Mouse (Mus musculus) hindbrain, embryonic 10.5 days (tissue): ENCODE measurements around the gene Apoh. TPM values are rescaled to one million over a fixed set of nuclear protein-coding genes. Genes with fewer than 3 reads are reported as not detected.

Experiments used
- DNase-seq: peaks from one replicate; pipeline ENCODE4 v3.0.0-alpha.2; 2017; ENCODE audit warnings: low spot score
- H3K27ac ChIP-seq: fragments of 300-500 bp; sonication (generic); 2 replicates; pipeline ENCODE4 v1.5.1; 2016; ENCODE audit warnings: mild to moderate bottlenecking, moderate library complexity
- H3K27me3 ChIP-seq: fragments of 300-500 bp; sonication (generic); 2 replicates; pipeline ENCODE4 v1.6.1; 2016; ENCODE audit warnings: mild to moderate bottlenecking; ENCODE audit not compliant: poor library complexity, insufficient read depth, severe bottlenecking
- H3K36me3 ChIP-seq: fragments of 300-500 bp; sonication (generic); 2 replicates; pipeline ENCODE4 v1.6.1; 2016; ENCODE audit warnings: mild to moderate bottlenecking, moderate library complexity
- H3K4me1 ChIP-seq: fragments of 300-500 bp; sonication (generic); replicated peaks from 2 replicates; pipeline ENCODE4 v1.6.1; 2016; ENCODE audit warnings: mild to moderate bottlenecking
- H3K4me3 ChIP-seq: fragments of 300-500 bp; sonication (generic); 2 replicates; pipeline ENCODE4 v1.5.1; 2016; ENCODE audit warnings: mild to moderate bottlenecking, moderate library complexity
- H3K9me3 ChIP-seq: fragments of 300-500 bp; sonication (generic); 2 replicates; pipeline ENCODE4 v1.6.1; 2016; ENCODE audit warnings: mild to moderate bottlenecking, moderate library complexity
- WGBS: fragments of 180-500 bp; shearing (Covaris S2); methylation state at CpG from one replicate; pipeline ENCODE4 v1.1.7; 2016; 5-methylcytosine and 5-hydroxymethylcytosine counted together
- polyA plus RNA-seq: library from polyadenylated mRNA; unstranded; fragments of >200 nt; fragmentation: Nextera tagmentation; extraction: Ambion mirVana; gene quantifications from 2 replicates; pipeline ENCODE4 v1.2.1, GENCODE M21; 2016

Apoh gene
- polyA plus RNA-seq, 1 experiment from 2014 or later: not detected

- Histone ChIP-seq H3K9me3 (no peaks in the 10 kb centered on the region), H3K36me3 (no peaks in the 10 kb centered on the region), H3K27ac (no peak overlapping the region), H3K27me3 (no peaks in the 10 kb centered on the region), H3K4me1 (peaks cover 7% of the 10 kb centered on the region; the same call in 1 of the 2 replicates), H3K4me3 (no peak overlapping the region)
- no peak for DNase-seq
- 53% methylated on average over 7 of the region's 7 CpGs for WGBS
Measured at GRCm38 (mm10) chr11:108364945-108365589, 21.9 kb downstream of the Apoh start.

GRCm38 (mm10) chr11:108365600-108365999, 22.4 kb downstream of the Apoh start:
- Histone ChIP-seq H3K36me3 (no peaks in the 10 kb centered on the region), H3K4me3 (no peak overlapping the region), H3K9me3 (no peaks in the 10 kb centered on the region), H3K27me3 (no peaks in the 10 kb centered on the region), H3K27ac (no peak overlapping the region), H3K4me1 (peaks cover 7% of the 10 kb centered on the region; the same call in 1 of the 2 replicates)
- no peak for DNase-seq
- 80% methylated on average over 7 of the region's 7 CpGs for WGBS

GRCm38 (mm10) chr11:108367046-108367445, 23.9 kb downstream of the Apoh start:
- no peaks in the 10 kb centered on the region for H3K9me3 ChIP-seq
- no peak overlapping the region for H3K4me3 ChIP-seq
- H3K36me3 ChIP-seq: no peaks in the 10 kb centered on the region
- peaks cover 7% of the 10 kb centered on the region; the same call in 1 of the 2 replicates for H3K4me1 ChIP-seq
- H3K27ac ChIP-seq: no peak overlapping the region
- no peak for DNase-seq
- WGBS: 76% methylated on average over 1 of the region's 1 CpGs
- H3K27me3 ChIP-seq: no peaks in the 10 kb centered on the region

GRCm38 (mm10) chr11:108376815-108377214, 33.7 kb downstream of the Apoh start:
- no peaks in the 10 kb centered on the region for H3K27me3 ChIP-seq
- H3K27ac ChIP-seq: no peak overlapping the region
- H3K4me1 ChIP-seq: no peaks in the 10 kb centered on the region
- no peaks in the 10 kb centered on the region for H3K9me3 ChIP-seq
- H3K36me3 ChIP-seq: no peaks in the 10 kb centered on the region
- 91% methylated on average over 7 of the region's 7 CpGs for WGBS
- DNase-seq: no peak
- H3K4me3 ChIP-seq: no peak overlapping the region

GRCm38 (mm10) chr11:108377680-108378362, 34.7 kb downstream of the Apoh start:
- no peaks in the 10 kb centered on the region for H3K9me3 ChIP-seq
- no peaks in the 10 kb centered on the region for H3K4me1 ChIP-seq
- WGBS: 43% methylated on average over 19 of the region's 19 CpGs
- H3K36me3 ChIP-seq: no peaks in the 10 kb centered on the region
- peak; percentile 76 for DNase-seq
- H3K4me3 ChIP-seq: no peak overlapping the region
- no peaks in the 10 kb centered on the region for H3K27me3 ChIP-seq
- no peak overlapping the region for H3K27ac ChIP-seq

GRCm38 (mm10) chr11:108378363-108378751, 35.2 kb downstream of the Apoh start:
- no peaks in the 10 kb centered on the region for H3K36me3 ChIP-seq
- no peaks in the 10 kb centered on the region for H3K27me3 ChIP-seq
- no peaks in the 10 kb centered on the region for H3K9me3 ChIP-seq
- 81% methylated on average over 4 of the region's 4 CpGs for WGBS
- no peak overlapping the region for H3K27ac ChIP-seq
- no peaks in the 10 kb centered on the region for H3K4me1 ChIP-seq
- H3K4me3 ChIP-seq: no peak overlapping the region
- DNase-seq: no peak

- Histone ChIP-seq H3K27ac (no peak overlapping the region), H3K27me3 (no peaks in the 10 kb centered on the region), H3K36me3 (no peaks in the 10 kb centered on the region), H3K9me3 (no peaks in the 10 kb centered on the region), H3K4me3 (no peak overlapping the region), H3K4me1 (0 out of 2 replicates have a peak, but pooled peaks cover 5% of the 10 kb centered on the region)
- WGBS: 77% methylated on average over 3 of the region's 3 CpGs
- DNase-seq: no peak
Measured at GRCm38 (mm10) chr11:108382664-108383063, 39.5 kb downstream of the Apoh start.

GRCm38 (mm10) chr11:108384920-108385665, 41.9 kb downstream of the Apoh start:
- DNase-seq: peak; percentile 19

GRCm38 (mm10) chr11:108385666-108386024, 42.5 kb downstream of the Apoh start:
- DNase-seq: no peak
- H3K27me3 ChIP-seq: no peaks in the 10 kb centered on the region
- no peak overlapping the region for H3K4me3 ChIP-seq
- no peak overlapping the region for H3K27ac ChIP-seq
- 93% methylated on average over 1 of the region's 1 CpGs for WGBS
- 0 out of 2 replicates have a peak, but pooled peaks cover 5% of the 10 kb centered on the region for H3K4me1 ChIP-seq
- H3K9me3 ChIP-seq: no peaks in the 10 kb centered on the region
- H3K36me3 ChIP-seq: no peaks in the 10 kb centered on the region

More at GRCm38 (mm10) chr11:108384920-108385665, 41.9 kb downstream of the Apoh start:
- no peaks in the 10 kb centered on the region for H3K36me3 ChIP-seq
- H3K9me3 ChIP-seq: no peaks in the 10 kb centered on the region
- H3K4me3 ChIP-seq: no peak overlapping the region
- no peaks in the 10 kb centered on the region for H3K27me3 ChIP-seq
- WGBS: 72% methylated on average over 4 of the region's 4 CpGs
- H3K4me1 ChIP-seq: 0 out of 2 replicates have a peak, but pooled peaks cover 5% of the 10 kb centered on the region
- no peak overlapping the region for H3K27ac ChIP-seq

GRCm38 (mm10) chr11:108395061-108395460, 51.9 kb downstream of the Apoh start:
- H3K27me3 ChIP-seq: no peaks in the 10 kb centered on the region
- WGBS: 95% methylated on average over 9 of the region's 9 CpGs
- H3K9me3 ChIP-seq: no peaks in the 10 kb centered on the region
- H3K4me1 ChIP-seq: no peaks in the 10 kb centered on the region
- DNase-seq: no peak
- no peaks in the 10 kb centered on the region for H3K36me3 ChIP-seq
- no peak overlapping the region for H3K27ac ChIP-seq
- no peak overlapping the region for H3K4me3 ChIP-seq

- Histone ChIP-seq H3K4me1 (no peaks in the 10 kb centered on the region), H3K4me3 (no peak overlapping the region), H3K36me3 (no peaks in the 10 kb centered on the region), H3K27me3 (no peaks in the 10 kb centered on the region), H3K27ac (no peak overlapping the region), H3K9me3 (no peaks in the 10 kb centered on the region)
- no peak for DNase-seq
- 88% methylated on average over 7 of the region's 7 CpGs for WGBS
Measured at GRCm38 (mm10) chr11:108396076-108396829, 53.1 kb downstream of the Apoh start.

- Histone ChIP-seq H3K27me3 (no peaks in the 10 kb centered on the region), H3K4me3 (no peak overlapping the region), H3K27ac (peak overlapping the region; percentile 29; the same call in 1 of the 2 replicates), H3K36me3 (no peaks in the 10 kb centered on the region), H3K4me1 (peaks cover 7% of the 10 kb centered on the region), H3K9me3 (no peaks in the 10 kb centered on the region)
- no peak for DNase-seq
- WGBS: 69% methylated on average over 8 of the region's 9 CpGs
Measured at GRCm38 (mm10) chr11:108409876-108410644, 66.9 kb downstream of the Apoh start.
